Mouse (Mus musculus): ENCODE data around the gene Mast2.

Gene Mast2

GRCm38 (mm10) chr4:116464126-116464981 is at the start of gene Mast2:
Gene Mast2, minus strand, starts transcription at chr4:116464183.
- peak; percentile 86 for DNase-seq (ENCODE audit: low spot score)

- peak; percentile 94 for DNase-seq (ENCODE audit: low spot score)
These were observed 43.6 kb upstream of the Mast2 start, which contains the start of gene Ipp for GRCm38 (mm10) chr4:116507425-116508218. Gene Ipp, plus strand, starts transcription at chr4:116507549.

- DNase-seq (ENCODE audit: low spot score): no peak
These were observed 43.0 kb upstream of the Mast2 start for GRCm38 (mm10) chr4:116506886-116507424.

- no peak for DNase-seq (ENCODE audit: low spot score)
These were observed 36.0 kb upstream of the Mast2 start for GRCm38 (mm10) chr4:116499978-116500377.

- DNase-seq (ENCODE audit: low spot score): no peak
These were observed 29.7 kb upstream of the Mast2 start for GRCm38 (mm10) chr4:116493646-116494045.

GRCm38 (mm10) chr4:116492460-116492859 is 28.5 kb upstream of the Mast2 start:
- no peak for DNase-seq (ENCODE audit: low spot score)

- DNase-seq (ENCODE audit: low spot score): no peak
These were observed 27.9 kb upstream of the Mast2 start for GRCm38 (mm10) chr4:116491886-116492285.

GRCm38 (mm10) chr4:116491119-116491536 is 27.1 kb upstream of the Mast2 start:
- DNase-seq (ENCODE audit: low spot score): no peak

GRCm38 (mm10) chr4:116483476-116483875 is 19.5 kb upstream of the Mast2 start:
- DNase-seq (ENCODE audit: low spot score): no peak

- DNase-seq (ENCODE audit: low spot score): no peak
These were observed 17.3 kb upstream of the Mast2 start for GRCm38 (mm10) chr4:116481322-116481721.

GRCm38 (mm10) chr4:116463231-116464125 is 505 bp downstream of the Mast2 start:
- peak; percentile 82 for DNase-seq (ENCODE audit: low spot score)

- no peak for DNase-seq (ENCODE audit: low spot score)
These were observed 2.0 kb downstream of the Mast2 start for GRCm38 (mm10) chr4:116461943-116462342.

- DNase-seq (ENCODE audit: low spot score): no peak
These were observed 12.4 kb downstream of the Mast2 start for GRCm38 (mm10) chr4:116451553-116451952.

- no peak for DNase-seq (ENCODE audit: low spot score)
These were observed 14.0 kb downstream of the Mast2 start for GRCm38 (mm10) chr4:116449951-116450350.

- DNase-seq (ENCODE audit: low spot score): peak; percentile 43
These were observed 15.3 kb downstream of the Mast2 start for GRCm38 (mm10) chr4:116448673-116449072.

GRCm38 (mm10) chr4:116439383-116439782 is 24.6 kb downstream of the Mast2 start:
- no peak for DNase-seq (ENCODE audit: low spot score)

- DNase-seq (ENCODE audit: low spot score): no peak
These were observed 25.4 kb downstream of the Mast2 start for GRCm38 (mm10) chr4:116438561-116438960.

GRCm38 (mm10) chr4:116435626-116436025 is 28.4 kb downstream of the Mast2 start:
- DNase-seq (ENCODE audit: low spot score): no peak

- no peak for DNase-seq (ENCODE audit: low spot score)
These were observed 41.8 kb downstream of the Mast2 start for GRCm38 (mm10) chr4:116422186-116422585.

GRCm38 (mm10) chr4:116421170-116421569 is 42.8 kb downstream of the Mast2 start:
- DNase-seq (ENCODE audit: low spot score): peak; percentile 64

GRCm38 (mm10) chr4:116412993-116413392 is 51.0 kb downstream of the Mast2 start:
- no peak for DNase-seq (ENCODE audit: low spot score)

GRCm38 (mm10) chr4:116411401-116411800 is 52.6 kb downstream of the Mast2 start:
- DNase-seq (ENCODE audit: low spot score): no peak
